Mouse (Mus musculus) liver, embryonic 14.5 days (tissue): ENCODE data around the gene Ston1. TPM values are rescaled to one million over a fixed set of nuclear protein-coding genes. Genes with fewer than 3 reads are reported as not detected.

Experiments used
- ATAC-seq: fragments of 200-750 bp; cut with Nextera tagmentation; 2 replicates; pipeline ENCODE4 v1.8.0; 2017; ENCODE audit warnings: moderate number of reproducible peaks, mild to moderate bottlenecking, moderate library complexity; ENCODE audit not compliant: insufficient read depth
- DNase-seq, 3 experiments: peaks; one replicate each; pipeline ENCODE4 v3.0.0-alpha.2; 2012 to 2013; ENCODE audit warnings: low read depth in 3 of 3, low spot score in 3 of 3
- H3K27ac ChIP-seq: fragments of 300-500 bp; sonication (generic); 2 replicates; pipeline ENCODE4 v1.5.1; 2014; ENCODE audit warnings: moderate library complexity, mild to moderate bottlenecking, control low read depth, inconsistent platforms
- H3K27me3 ChIP-seq: fragments of 300-500 bp; sonication (generic); 2 replicates; pipeline ENCODE4 v1.6.1; 2014; ENCODE audit warnings: mild to moderate bottlenecking, low read length, moderate library complexity; ENCODE audit not compliant: control insufficient read depth, insufficient read depth
- H3K36me3 ChIP-seq: fragments of 300-500 bp; sonication (generic); replicated peaks from 2 replicates; pipeline ENCODE4 v1.6.1; 2014; ENCODE audit warnings: low read depth; ENCODE audit not compliant: control insufficient read depth, insufficient read depth
- H3K4me1 ChIP-seq, 2 experiments: fragments of 200-500 bp in 1 of 2; fragments of 300-500 bp in 1 of 2; sonication (generic) in 1 of 2; replicated peaks; 2 replicates each; pipeline ENCODE4 v1.6.1; 2012 to 2014; ENCODE audit warnings: antibody characterized with exemption in 1 of 2, inconsistent platforms in 1 of 2, low read length in 1 of 2; ENCODE audit not compliant: control insufficient read depth in 2 of 2, insufficient read depth in 2 of 2
- H3K4me2 ChIP-seq: fragments of 300-500 bp; sonication (generic); 2 replicates; pipeline ENCODE4 v1.6.1; 2014; ENCODE audit warnings: low read depth, mild to moderate bottlenecking, control low read depth, moderate library complexity
- H3K4me3 ChIP-seq, 2 experiments: fragments of 200-500 bp in 1 of 2; fragments of 300-500 bp in 1 of 2; sonication (generic) in 1 of 2; 2 replicates each; pipeline ENCODE4 v1.5.1; 2012 to 2014; ENCODE audit warnings: low read depth in 2 of 2, low read length in 2 of 2, mild to moderate bottlenecking in 2 of 2, control low read depth in 1 of 2, inconsistent platforms in 1 of 2, moderate library complexity in 1 of 2; ENCODE audit not compliant: insufficient read depth in 1 of 2
- H3K9ac ChIP-seq: fragments of 300-500 bp; sonication (generic); replicated peaks from 2 replicates; pipeline ENCODE4 v1.6.1; 2014; ENCODE audit warnings: mild to moderate bottlenecking, control low read depth, moderate library complexity
- H3K9me3 ChIP-seq: fragments of 300-500 bp; sonication (generic); 2 replicates; pipeline ENCODE4 v1.6.1; 2016; ENCODE audit warnings: low read length, mixed read lengths; ENCODE audit not compliant: control insufficient read depth
- CTCF ChIP-seq: IDR thresholded peaks from 2 replicates; pipeline ENCODE4 v1.5.1; 2016; ENCODE audit warnings: antibody characterized with exemption, low read depth, control low read depth
- EP300 ChIP-seq: IDR thresholded peaks from 2 replicates; pipeline ENCODE4 v1.6.1; 2016; ENCODE audit warnings: antibody characterized with exemption, low read depth
- WGBS: fragments of 180-500 bp; shearing (Covaris S2); extraction: QIAGEN DNeasy Blood & Tissue Kit; methylation state at CpG from one replicate; pipeline ENCODE4 v1.1.7; 2014; ENCODE audit not compliant: insufficient replicate concordance; 5-methylcytosine and 5-hydroxymethylcytosine counted together
- polyA plus RNA-seq, 2 experiments: library from polyadenylated mRNA; depleted of rRNA in 1 of 2; stranded (reverse) in 1 of 2; unstranded in 1 of 2; fragments of >200 nt; fragmentation: Nextera tagmentation in 1 of 2; extraction: Ambion mirVana in 1 of 2; gene quantifications; 2 replicates each; pipeline versions ENCODE4 v1.2.1 to v1.2.3; 2012 to 2014

The Ston1 gene
- polyA plus RNA-seq, 2 experiments, result 1.2 to 1.9 TPM

DNA sequence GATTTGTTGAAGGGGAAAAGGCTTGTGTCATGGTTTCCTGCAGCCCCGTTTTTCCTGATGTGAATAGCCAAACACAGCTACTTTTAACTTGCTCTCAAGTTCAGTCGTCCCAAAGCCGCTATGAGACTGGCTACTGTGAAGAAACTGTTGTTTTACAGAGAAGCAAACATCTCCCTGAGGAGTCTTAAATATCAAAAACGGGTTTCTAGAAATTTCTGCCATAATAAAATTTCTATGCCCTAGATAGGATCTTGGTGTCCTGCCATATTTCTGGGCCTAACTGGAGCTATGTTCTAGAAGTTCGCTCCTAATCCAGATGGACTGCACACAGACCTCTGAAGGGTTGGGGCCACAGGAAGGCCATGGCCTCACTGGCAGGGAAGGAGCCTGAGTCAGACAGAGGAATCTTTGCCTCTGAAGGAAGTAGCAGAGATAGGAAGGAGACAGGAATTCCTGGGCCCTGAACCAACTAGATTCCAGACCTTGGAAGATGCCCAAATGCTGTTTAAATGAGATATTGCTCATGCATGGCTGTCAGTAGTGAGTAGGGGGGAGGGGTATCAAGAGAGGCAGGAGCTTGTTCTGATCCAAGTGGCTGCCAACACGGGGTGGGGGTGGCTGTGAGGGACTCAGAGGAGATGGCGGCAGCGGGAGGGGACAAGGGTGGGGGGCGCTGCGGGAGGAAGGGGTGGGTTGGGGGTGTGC, 31.3 kb downstream of the Ston1 start:
- Histone ChIP-seq H3K27ac (no peak overlapping the region), H3K4me1 (peaks cover 0 to 4% of the 10 kb centered on the region in 2 experiments; a peak in 3 of 4 replicates), H3K4me3 (no peak overlapping the region), H3K9me3 (no peaks in the 10 kb centered on the region), H3K36me3 (no peaks in the 10 kb centered on the region), H3K9ac (no peak overlapping the region), H3K27me3 (no peaks in the 10 kb centered on the region), H3K4me2 (no peak overlapping the region)
- no peak for DNase-seq
- WGBS, result 33% methylated on average over 10 of the region's 10 CpGs
- TF ChIP-seq EP300, result no peak
- no peak for TF ChIP-seq CTCF
- peak; percentile 55; the same call in 1 of the 2 replicates for ATAC-seq

DNA sequence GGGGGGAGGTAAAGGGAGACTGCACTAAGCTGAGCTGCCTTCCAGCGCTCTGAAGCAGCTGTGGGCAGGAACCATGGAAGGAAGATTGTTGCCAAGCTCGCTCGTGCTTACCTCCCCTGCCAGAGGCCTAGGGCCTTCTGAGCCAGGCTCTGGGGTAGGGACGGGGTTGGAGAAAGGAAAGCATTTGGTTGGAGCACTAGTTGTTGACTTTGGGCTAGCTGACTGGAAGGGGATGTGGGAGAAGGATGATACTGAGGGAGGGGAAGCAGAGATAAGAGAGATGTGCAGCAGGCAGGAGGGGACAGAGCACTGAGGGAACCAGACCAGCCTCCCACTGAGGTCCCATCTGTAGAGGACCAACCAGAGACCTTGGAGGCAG, 31.9 kb downstream of the Ston1 start:
- 26% methylated on average over 4 of the region's 4 CpGs for WGBS
- Histone ChIP-seq H3K36me3 (no peaks in the 10 kb centered on the region), H3K27me3 (no peaks in the 10 kb centered on the region), H3K4me2 (no peak overlapping the region), H3K9ac (no peak overlapping the region), H3K4me1 (peaks cover 0 to 4% of the 10 kb centered on the region in 2 experiments; a peak in 3 of 4 replicates), H3K27ac (no peak overlapping the region), H3K4me3 (no peak overlapping the region), H3K9me3 (no peaks in the 10 kb centered on the region)
- ATAC-seq (no peak), DNase-seq (no peak)
- TF ChIP-seq CTCF (no peak), EP300 (no peak)

DNA sequence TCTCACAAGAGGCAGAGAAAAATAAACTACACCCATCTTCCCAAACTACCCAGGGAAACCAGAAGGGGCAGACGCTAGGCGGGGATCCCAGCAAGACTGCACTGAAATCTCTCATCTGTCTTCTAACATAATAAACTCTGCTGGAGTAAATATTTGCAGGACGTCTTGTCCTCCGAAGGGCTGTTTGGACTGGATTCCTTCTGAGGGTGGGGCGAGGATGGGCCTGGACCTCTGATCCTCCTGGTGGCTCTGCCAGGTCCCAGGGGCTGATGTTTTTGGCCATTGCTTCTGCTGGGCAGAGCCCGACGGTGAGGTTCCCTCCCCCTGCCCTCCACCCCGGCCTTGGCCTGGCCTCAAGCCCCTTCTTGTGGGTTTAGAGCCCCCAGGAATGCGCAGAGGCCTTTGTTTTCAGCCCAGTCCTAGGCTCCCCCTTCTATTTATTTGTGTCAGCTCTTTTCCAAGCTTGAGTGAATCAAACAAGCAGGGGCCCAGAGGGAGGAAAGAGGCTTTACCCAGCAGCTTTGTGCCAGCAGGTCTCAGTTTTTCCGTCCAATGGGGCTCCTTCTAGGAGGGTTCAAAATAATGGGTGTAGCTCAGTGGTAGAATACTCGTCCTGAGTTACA, 32.6 kb downstream of the Ston1 start:
- peaks cover 0 to 4% of the 10 kb centered on the region in 2 experiments; a peak in 3 of 4 replicates for H3K4me1 ChIP-seq
- H3K36me3 ChIP-seq, result no peaks in the 10 kb centered on the region
- DNase-seq (no peak), ATAC-seq (no peak)
- H3K9me3 ChIP-seq, result no peaks in the 10 kb centered on the region
- no peak for TF ChIP-seq CTCF
- TF ChIP-seq EP300, result no peak
- WGBS, result 52% methylated on average over 11 of the region's 11 CpGs
- no peak overlapping the region for H3K4me3 ChIP-seq
- H3K27ac ChIP-seq, result no peak overlapping the region
- H3K27me3 ChIP-seq, result no peaks in the 10 kb centered on the region
- no peak overlapping the region for H3K9ac ChIP-seq
- no peak overlapping the region for H3K4me2 ChIP-seq

DNA sequence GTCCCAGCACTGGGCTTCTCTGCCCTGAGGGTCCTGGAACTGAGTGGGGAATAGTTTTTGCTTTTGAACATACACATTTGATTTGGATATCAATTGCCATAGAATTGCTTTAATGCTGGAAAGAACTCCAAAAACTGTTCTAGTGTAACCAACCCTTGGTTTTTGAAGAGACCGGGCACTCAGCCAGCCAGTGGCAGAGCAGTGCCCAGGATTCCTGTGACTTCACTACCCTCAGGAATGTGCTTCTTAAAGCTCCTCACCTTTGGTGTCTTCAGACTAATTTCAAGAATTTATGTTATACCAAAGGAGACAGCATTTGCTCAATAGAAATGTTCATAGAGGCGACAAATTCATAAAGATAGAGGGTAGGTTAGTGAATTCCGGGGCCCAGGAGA, 33.1 kb downstream of the Ston1 start:
- Histone ChIP-seq H3K27ac (no peak overlapping the region), H3K4me3 (no peak overlapping the region), H3K4me1 (peaks cover 0 to 4% of the 10 kb centered on the region in 2 experiments; a peak in 3 of 4 replicates), H3K9me3 (no peaks in the 10 kb centered on the region), H3K36me3 (no peaks in the 10 kb centered on the region), H3K27me3 (no peaks in the 10 kb centered on the region), H3K4me2 (no peak overlapping the region), H3K9ac (no peak overlapping the region)
- ATAC-seq (no peak), DNase-seq (no peak)
- TF ChIP-seq CTCF, result no peak
- TF ChIP-seq EP300, result no peak
- WGBS, result 58% methylated on average over 3 of the region's 3 CpGs

DNA sequence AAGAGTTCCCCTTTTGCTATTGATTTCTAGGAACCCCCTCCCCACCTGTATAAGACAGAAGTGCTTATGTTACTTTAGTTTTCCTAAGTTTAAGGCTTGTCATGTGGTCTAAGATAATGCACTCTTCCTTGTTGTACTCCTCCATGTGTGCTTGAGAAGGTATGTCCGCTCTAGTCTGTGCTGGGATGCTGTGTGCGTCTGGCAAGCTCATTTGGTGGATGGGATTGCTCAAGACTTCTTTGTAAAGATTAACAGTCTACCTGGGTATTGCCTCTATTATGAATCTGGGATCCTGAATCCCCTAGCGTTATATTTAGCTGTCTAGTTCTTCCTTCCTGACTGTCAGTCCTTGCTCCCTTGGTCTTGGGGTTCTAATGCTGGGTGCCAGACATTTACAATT, 35.1 kb downstream of the Ston1 start:
- no peak for TF ChIP-seq EP300
- no peak for TF ChIP-seq CTCF
- H3K9me3 ChIP-seq, result no peaks in the 10 kb centered on the region
- H3K4me1 ChIP-seq, result peaks cover 0 to 2% of the 10 kb centered on the region in 2 experiments; a peak in 2 of 4 replicates
- no peak overlapping the region for H3K4me2 ChIP-seq
- H3K36me3 ChIP-seq, result no peaks in the 10 kb centered on the region
- 61% methylated on average over 3 of the region's 3 CpGs for WGBS
- no peak overlapping the region for H3K9ac ChIP-seq
- no peak overlapping the region for H3K27ac ChIP-seq
- no peaks in the 10 kb centered on the region for H3K27me3 ChIP-seq
- no peak overlapping the region for H3K4me3 ChIP-seq
- ATAC-seq (no peak), DNase-seq (no peak)
